Mouse (Mus musculus) bone marrow macrophage, adult 2 months (primary cell): ENCODE measurements around the gene Frem2. TPM values are rescaled to one million over a fixed set of nuclear protein-coding genes. Genes with fewer than 3 reads are reported as not detected.

ENCODE experiments used
- H3K27ac ChIP-seq: 2 replicates; pipeline ENCODE4 v1.5.1; 2012; ENCODE audit warnings: low read depth, low read length; ENCODE audit not compliant: insufficient read depth
- H3K4me1 ChIP-seq: 2 replicates; pipeline ENCODE4 v1.6.1; 2012; ENCODE audit warnings: low read length; ENCODE audit not compliant: control insufficient read depth, insufficient read depth
- H3K4me3 ChIP-seq: 2 replicates; pipeline ENCODE4 v1.5.1; 2012; ENCODE audit warnings: mild to moderate bottlenecking, low read length, moderate library complexity; ENCODE audit not compliant: insufficient read depth
- CTCF ChIP-seq: IDR thresholded peaks from 2 replicates; pipeline ENCODE4 v1.5.1; 2012; ENCODE audit warnings: low read depth, mild to moderate bottlenecking, low read length, moderate library complexity
- POLR2A ChIP-seq: IDR thresholded peaks from 2 replicates; pipeline ENCODE4 v1.6.1; 2012; ENCODE audit warnings: mild to moderate bottlenecking, low read depth, low read length, borderline replicate concordance
- polyA plus RNA-seq: library from polyadenylated mRNA; stranded (reverse); fragments of >200 nt; gene quantifications from 2 replicates; pipeline ENCODE4 v1.2.4, GENCODE M21; 2012; ENCODE audit not compliant: missing spikeins, insufficient read depth, insufficient read length

Frem2 gene
- polyA plus RNA-seq, 1 experiment = not detected

DNA sequence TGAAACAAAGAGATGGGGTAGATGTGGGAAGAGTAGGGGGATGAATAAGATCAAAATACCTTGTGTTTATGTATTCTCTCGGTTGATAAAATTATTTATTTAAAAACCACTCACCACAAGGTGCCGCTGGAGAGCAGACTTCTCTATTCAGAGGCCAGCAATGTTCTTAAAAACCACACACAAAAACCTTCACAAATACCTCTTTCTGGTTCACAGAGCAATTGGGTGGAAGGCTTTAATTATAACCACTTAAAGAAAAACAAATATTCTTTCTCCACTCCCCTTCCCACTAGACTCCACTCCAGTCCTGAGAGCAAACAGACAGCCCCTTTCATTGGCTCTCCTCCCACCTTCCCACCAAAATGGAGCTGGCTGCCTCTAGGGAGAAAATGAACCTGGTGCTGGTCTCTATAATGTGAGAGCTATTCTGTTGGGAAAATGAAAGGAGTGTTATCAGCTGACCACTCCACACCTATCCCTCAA lies 67.0 kb downstream of the Frem2 start:
- H3K4me3 ChIP-seq = no peak overlapping the region
- no peaks in the 10 kb centered on the region for H3K4me1 ChIP-seq
- no peak overlapping the region for H3K27ac ChIP-seq
- TF ChIP-seq POLR2A (no peak), CTCF (no peak)

DNA sequence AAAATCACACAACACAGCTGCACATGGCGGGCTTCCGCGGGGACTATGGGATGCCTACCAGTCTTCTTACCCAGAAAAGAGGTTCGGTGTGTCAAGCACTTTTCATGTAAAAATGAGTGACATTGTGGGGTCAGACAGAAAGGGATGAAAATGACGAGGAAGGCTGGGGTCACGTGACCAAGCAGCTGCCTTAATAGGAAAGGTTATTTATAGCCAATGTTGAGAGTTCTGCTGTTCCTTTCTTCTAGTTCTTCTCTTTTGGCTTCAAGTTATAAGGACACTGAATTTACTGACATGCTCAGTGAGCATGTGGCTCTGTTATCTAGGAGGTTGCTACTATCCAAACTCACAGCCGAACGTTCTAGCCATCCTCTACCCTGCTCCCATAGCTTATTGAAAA lies 73.9 kb downstream of the Frem2 start:
- no peaks in the 10 kb centered on the region for H3K4me1 ChIP-seq
- no peak overlapping the region for H3K27ac ChIP-seq
- TF ChIP-seq CTCF (no peak), POLR2A (no peak)
- H3K4me3 ChIP-seq = no peak overlapping the region

DNA sequence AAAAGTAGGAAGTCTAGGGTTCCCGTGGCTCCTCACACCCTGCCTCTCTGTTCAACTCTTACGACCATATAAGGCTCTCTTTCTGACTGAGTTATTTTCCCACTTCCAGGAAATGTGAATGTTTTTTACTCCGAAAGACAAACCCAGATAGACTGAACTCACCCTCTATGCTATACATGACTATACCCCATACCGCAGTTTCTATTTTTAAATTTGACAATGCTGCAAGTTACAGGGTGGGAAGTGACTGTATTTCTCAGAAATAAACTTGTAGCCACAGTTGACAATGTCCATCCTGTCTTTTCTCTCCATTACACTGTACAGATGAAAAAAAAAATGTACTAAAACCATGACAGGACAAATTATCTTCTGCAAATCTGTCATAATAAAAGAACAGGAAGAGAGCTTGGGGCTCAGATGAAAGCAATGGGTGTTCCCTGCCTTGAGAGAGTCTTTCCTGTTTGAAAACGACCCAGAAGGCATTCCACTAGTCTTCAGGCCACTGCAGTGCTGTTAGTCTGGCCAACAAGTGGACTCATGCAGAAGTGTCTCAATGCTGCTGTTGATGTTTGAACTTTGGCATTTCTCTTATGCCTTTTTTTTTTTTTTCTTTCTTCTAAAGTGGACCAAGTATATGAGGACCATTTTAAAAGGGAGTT lies 76.4 kb downstream of the Frem2 start:
- no peaks in the 10 kb centered on the region for H3K4me1 ChIP-seq
- no peak for TF ChIP-seq CTCF
- no peak for TF ChIP-seq POLR2A
- H3K27ac ChIP-seq = no peak overlapping the region
- no peak overlapping the region for H3K4me3 ChIP-seq

DNA sequence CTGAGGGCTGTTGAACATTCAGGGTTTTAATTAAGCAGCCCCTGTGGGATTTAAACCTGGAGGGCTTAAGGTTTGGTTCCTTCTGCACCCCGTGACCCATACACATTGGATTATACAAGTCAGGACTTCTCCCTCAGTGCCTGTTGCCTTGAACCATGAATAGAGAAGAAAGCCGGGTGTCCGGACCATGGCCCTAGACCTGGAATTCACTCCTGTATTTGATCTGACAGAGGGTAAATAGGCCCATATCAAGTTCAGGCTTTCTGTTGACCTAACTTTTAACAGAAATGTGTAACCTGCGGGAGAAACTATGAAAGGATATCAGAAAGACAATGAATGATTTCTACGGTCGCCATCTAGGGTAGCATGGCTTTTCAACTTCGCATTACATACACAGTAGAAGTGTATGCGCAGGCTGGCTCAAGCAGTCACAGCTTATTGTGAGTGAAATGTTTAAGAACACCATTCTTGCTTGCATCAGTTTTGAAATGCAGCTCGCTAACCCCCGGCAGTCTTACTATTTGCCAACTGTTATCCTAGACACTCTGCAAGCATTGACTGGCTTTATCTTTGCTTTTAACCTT lies 77.9 kb downstream of the Frem2 start:
- H3K4me3 ChIP-seq = no peak overlapping the region
- no peak for TF ChIP-seq CTCF
- no peak for TF ChIP-seq POLR2A
- H3K27ac ChIP-seq = no peak overlapping the region
- H3K4me1 ChIP-seq = no peaks in the 10 kb centered on the region

DNA sequence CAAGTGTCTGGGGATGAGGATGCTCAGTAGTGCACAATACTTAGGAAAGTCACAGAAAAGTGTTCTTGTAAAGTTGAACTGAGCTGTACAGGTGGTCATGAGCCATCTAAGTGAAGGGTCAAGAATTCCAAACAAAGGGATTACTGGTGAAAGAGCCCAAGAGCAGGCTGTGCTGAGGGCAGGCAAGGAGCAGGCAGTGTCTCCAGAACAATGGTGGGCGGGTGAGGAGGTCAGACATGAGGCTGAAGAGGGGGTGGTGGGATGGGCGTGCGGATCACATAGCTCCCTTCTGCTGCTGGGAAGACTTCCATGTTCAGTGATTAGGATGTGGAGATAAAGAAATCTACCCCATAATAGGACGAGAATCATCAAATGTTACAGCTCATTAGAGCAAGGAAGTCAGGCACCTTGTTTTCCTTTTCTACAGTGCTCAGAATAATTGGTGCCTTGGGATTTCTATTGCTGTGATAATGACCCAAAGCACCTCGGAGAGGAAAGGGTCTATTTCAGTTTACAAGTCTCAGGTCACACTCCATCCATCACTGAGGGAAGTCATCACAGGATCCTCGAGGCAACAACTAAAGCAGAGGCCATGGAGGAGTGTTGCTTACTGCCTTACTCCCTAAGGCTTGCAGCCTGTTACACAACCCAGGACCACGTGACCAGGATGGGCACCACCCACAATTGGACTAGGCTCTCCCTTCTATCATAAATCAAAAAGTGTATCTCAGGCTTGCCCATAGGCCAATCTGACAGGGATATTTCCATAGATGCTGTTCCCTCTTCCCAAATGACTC lies 80.6 kb downstream of the Frem2 start:
- TF ChIP-seq POLR2A (no peak), CTCF (no peak)
- Histone ChIP-seq H3K4me3 (no peak overlapping the region), H3K4me1 (no peaks in the 10 kb centered on the region)

DNA sequence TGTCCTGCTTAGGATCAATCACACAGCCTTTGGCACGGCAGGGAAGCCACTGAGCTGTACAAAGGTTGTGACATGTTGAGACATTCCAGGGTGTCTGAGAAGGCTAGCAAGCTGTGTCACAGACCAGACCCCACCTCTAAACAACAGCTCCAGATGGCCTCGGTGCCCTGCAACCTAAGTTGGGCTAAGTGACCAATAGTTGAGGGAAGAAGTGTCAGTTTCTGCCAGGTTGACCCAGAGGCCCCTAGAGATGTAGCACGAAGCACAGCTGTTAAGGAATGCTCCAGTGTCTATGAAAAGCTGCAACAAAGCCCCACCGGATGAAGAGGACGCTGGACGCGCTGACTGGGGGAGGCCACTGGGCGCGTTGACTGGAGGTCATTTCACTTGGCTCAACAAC lies 83.0 kb downstream of the Frem2 start:
- TF ChIP-seq CTCF = no peak
- TF ChIP-seq POLR2A = no peak

More for the DNA sequence above, 80.6 kb downstream of the Frem2 start:
- H3K27ac ChIP-seq = no peak overlapping the region

DNA sequence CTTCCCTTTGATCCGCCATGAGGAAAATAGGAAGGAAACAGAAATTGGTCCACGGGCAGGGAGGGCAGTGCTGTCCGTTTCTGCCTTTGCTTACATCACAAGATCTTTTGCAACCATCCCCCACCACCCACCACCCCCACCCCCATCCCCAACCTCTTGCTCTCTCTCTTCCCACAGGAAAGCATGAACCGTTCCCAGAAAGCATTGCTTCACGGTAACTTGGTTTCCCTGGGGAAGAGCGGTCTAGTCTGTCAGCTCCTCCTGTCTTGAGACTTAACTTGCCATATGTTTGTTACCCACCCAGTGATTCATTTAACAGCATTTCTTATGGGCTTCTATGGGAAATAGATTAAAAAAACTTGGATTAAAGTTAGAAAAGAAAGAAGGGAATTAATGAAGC lies 85.5 kb downstream of the Frem2 start:
- Histone ChIP-seq H3K27ac (no peak overlapping the region), H3K4me1 (no peaks in the 10 kb centered on the region), H3K4me3 (no peak overlapping the region)
- TF ChIP-seq CTCF = no peak
- no peak for TF ChIP-seq POLR2A

More for the DNA sequence above, 83.0 kb downstream of the Frem2 start:
- Histone ChIP-seq H3K4me1 (no peaks in the 10 kb centered on the region), H3K4me3 (no peak overlapping the region), H3K27ac (no peak overlapping the region)

DNA sequence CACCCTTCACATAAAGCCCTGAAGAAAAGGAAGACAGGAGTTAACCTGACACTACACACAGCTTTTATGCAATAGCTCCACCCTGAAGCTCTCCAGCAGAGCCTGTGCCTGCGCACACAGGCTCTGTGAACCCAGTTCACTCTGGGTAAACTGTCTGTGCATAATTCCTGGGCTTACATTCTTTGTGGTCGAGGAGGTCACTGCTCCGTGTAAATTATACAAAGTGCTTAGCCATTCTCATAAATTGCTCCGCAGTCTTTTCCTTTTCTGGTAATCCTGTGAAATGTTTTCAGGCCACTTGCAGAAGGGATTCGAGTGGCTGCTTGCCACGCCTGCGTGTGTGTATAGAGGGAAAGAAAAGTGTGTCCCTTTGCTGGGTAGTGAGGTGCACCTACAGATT lies 92.6 kb downstream of the Frem2 start:
- Histone ChIP-seq H3K27ac (no peak overlapping the region), H3K4me1 (no peaks in the 10 kb centered on the region), H3K4me3 (no peak overlapping the region)
- no peak for TF ChIP-seq POLR2A
- TF ChIP-seq CTCF = no peak

DNA sequence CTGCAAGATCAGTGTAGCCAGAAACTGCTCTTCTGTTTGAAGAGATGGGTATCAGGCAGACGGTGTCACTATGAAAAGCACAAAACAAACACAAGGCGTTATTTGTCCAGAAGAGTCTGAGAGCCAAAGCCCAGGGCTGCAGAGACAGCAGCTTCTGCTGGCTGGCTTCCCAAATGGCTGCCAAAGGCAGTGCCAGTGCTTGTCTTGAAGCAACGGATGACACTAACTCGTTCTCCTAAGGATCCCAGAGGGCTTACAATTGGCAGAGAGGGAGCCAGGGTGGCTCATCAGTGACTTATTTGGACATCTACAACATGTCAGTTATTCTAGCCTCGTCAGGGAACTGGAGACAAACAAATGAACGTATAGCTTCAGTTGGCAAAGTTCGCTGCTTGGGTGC lies 93.4 kb downstream of the Frem2 start:
- TF ChIP-seq POLR2A (no peak), CTCF (no peak)
- Histone ChIP-seq H3K4me1 (no peaks in the 10 kb centered on the region), H3K4me3 (no peak overlapping the region), H3K27ac (no peak overlapping the region)

DNA sequence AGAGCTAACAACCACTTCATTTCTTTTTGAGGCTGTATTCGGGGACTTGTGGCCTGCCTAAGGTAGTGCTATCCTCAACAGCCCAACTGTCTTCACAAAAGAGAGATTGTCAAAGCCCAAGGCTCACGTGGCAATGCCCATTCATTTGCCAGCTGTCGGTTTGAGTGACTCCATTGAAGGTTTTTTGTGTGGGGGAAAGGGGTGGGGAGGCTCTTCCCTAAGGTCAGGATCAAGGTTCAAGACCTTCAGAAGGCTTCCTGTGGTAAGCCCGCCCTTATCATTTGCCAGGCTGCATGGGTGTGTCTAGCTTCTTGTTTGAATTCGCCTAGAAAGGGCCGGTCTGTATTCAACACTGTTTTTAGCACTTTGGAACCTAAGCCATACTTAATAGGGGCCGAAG lies 95.3 kb downstream of the Frem2 start:
- H3K4me3 ChIP-seq = no peak overlapping the region
- no peak overlapping the region for H3K27ac ChIP-seq
- H3K4me1 ChIP-seq = no peaks in the 10 kb centered on the region
- TF ChIP-seq CTCF = no peak
